Mouse (Mus musculus): Measurements from ENCODE around the gene C130026I21Rik. TPM values are rescaled to one million over a fixed set of nuclear protein-coding genes. Genes with fewer than 3 reads are reported as not detected.
A peak's percentile ranks its signal among the peaks of the same experiment; 100 is the strongest.
"Not testable (repeated sequence)": the region's sequence is repeated elsewhere in the genome, so short reads cannot be mapped to it uniquely, and the experiment has no call there.

C130026I21Rik gene
- polyA plus RNA-seq, 1 experiment from 2014 or later, result not detected

DNA sequence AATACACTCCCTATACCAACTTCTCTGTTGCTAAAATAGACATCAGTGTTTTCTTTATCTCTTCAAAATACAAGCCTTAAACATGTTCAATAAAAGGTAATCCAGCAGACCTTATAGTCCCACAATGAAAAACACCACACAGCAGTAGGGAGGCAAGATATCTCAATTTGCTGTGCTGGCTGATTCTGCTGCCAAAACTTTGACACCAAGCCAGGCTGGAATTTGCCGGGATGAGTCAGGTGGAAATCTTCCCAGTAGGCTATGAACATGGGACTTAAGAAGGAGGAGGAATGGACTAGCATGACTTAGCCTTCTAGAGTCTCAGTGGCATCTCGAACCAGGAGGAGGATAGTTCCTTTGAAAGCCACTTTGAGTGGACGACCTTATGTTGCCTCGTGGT, 91.4 kb downstream of the C130026I21Rik start:
- H3K27ac ChIP-seq (ENCODE audit: low read depth, low read length); H3K9me3 ChIP-seq (ENCODE audit: control insufficient read depth, low read length); H3K27me3 ChIP-seq (ENCODE audit: control insufficient read depth, insufficient read depth, low read length); H3K4me2 ChIP-seq; H3K4me1 ChIP-seq (ENCODE audit: control insufficient read depth, insufficient read depth, low read length); H3K4me3 ChIP-seq (ENCODE audit: low read depth, low read length); DNase-seq (ENCODE audit: low spot score, missing footprints); H3K36me3 ChIP-seq (ENCODE audit: control insufficient read depth, insufficient read depth, low read length); ATAC-seq (ENCODE audit: low FRiP score); H3K9ac ChIP-seq (ENCODE audit: low read length): not testable (repeated sequence)
- WGBS, result 84% methylated on average over 4 of the region's 4 CpGs

GRCm38 (mm10) chr1:85162841-85163240, 107.5 kb downstream of the C130026I21Rik start:
- H3K4me1 ChIP-seq (ENCODE audit: control insufficient read depth, insufficient read depth, low read length); H3K27me3 ChIP-seq (ENCODE audit: control insufficient read depth, insufficient read depth, low read length); H3K9me3 ChIP-seq (ENCODE audit: control insufficient read depth, low read length); H3K4me3 ChIP-seq (ENCODE audit: low read depth, low read length); H3K27ac ChIP-seq (ENCODE audit: low read depth, low read length); H3K9ac ChIP-seq (ENCODE audit: low read length); H3K36me3 ChIP-seq (ENCODE audit: control insufficient read depth, insufficient read depth, low read length); H3K4me2 ChIP-seq; ATAC-seq (ENCODE audit: low FRiP score); DNase-seq (ENCODE audit: low spot score, missing footprints): not testable (repeated sequence)
- 41% methylated on average over 1 of the region's 2 CpGs for WGBS

DNA sequence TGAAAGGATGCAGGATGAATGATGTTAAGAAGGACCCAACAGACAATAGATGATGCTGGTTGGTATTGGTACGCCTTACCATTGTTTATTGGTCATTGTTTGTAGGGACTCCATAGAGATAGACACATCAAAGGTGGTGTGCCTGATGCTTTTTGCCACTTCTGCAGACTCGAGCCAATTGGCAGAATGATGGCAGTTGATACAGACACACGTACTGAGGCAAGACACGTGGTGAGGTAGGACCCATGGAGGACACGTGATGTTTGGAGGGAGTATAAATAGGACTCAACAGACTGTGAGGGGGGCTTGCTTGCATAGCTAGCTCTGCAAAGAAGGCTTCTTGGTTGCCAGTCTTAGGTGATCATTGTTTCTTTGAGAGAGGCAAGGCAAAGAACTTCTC, 115.2 kb downstream of the C130026I21Rik start:
- not testable (repeated sequence) for H3K9ac ChIP-seq (ENCODE audit: low read length); H3K4me1 ChIP-seq (ENCODE audit: control insufficient read depth, insufficient read depth, low read length); H3K9me3 ChIP-seq (ENCODE audit: control insufficient read depth, low read length); H3K36me3 ChIP-seq (ENCODE audit: control insufficient read depth, insufficient read depth, low read length); DNase-seq (ENCODE audit: low spot score, missing footprints); ATAC-seq (ENCODE audit: low FRiP score); H3K4me2 ChIP-seq; H3K27ac ChIP-seq (ENCODE audit: low read depth, low read length); H3K4me3 ChIP-seq (ENCODE audit: low read depth, low read length); H3K27me3 ChIP-seq (ENCODE audit: control insufficient read depth, insufficient read depth, low read length)
- whole genome bisulfite sequencing, result 76% methylated on average over 4 of the region's 5 CpGs

DNA sequence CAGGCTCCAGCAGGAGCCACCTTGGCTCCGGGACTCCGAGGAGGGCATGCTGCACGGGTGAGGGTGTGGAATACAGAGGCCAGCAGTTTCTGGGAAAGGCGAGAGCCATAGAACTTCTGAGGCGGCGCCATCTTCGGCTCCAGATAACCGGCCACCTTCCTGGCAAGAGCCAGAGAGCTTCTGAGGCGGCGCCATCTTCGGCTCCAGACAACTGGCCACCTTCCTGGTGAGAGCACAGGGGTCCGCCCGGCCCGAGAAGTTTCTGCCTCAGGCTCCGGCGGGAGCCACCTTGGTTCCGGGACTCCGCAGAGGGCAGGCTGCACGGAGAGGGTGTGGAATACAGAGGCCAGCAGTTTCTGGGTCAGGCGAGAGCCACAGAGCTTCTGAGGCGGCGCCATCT, 136.7 kb downstream of the C130026I21Rik start:
- H3K27ac ChIP-seq (ENCODE audit: low read depth, low read length); ATAC-seq (ENCODE audit: low FRiP score): not testable (repeated sequence)
- WGBS, result 95% methylated on average over 20 of the region's 22 CpGs

DNA sequence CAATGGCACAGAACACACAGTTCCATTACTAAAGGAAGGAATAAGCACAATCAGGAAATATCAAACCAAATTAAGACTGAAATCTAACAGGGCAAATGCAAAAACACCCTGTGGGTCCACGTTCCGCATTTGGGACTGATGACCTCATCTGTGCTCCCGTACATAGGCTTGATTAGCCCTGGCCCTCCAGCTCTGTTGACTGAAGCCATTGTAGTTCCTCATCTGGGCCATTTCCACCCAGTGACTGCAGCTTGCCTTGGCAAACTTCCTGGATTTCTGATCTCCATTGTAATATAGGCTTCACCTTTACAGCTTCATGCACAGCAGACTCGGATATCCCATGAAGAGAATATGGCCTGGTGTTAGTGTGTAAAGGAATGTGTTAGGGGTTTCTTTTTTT, 148.5 kb downstream of the C130026I21Rik start:
- WGBS, result 90% methylated on average over 4 of the region's 4 CpGs
- H3K27me3 ChIP-seq (ENCODE audit: control insufficient read depth, insufficient read depth, low read length); H3K4me1 ChIP-seq (ENCODE audit: control insufficient read depth, insufficient read depth, low read length); H3K9ac ChIP-seq (ENCODE audit: low read length); H3K36me3 ChIP-seq (ENCODE audit: control insufficient read depth, insufficient read depth, low read length); H3K4me2 ChIP-seq; DNase-seq (ENCODE audit: low spot score, missing footprints); H3K4me3 ChIP-seq (ENCODE audit: low read depth, low read length); ATAC-seq (ENCODE audit: low FRiP score); H3K9me3 ChIP-seq (ENCODE audit: control insufficient read depth, low read length); H3K27ac ChIP-seq (ENCODE audit: low read depth, low read length): not testable (repeated sequence)

More for the DNA sequence above, 136.7 kb downstream of the C130026I21Rik start:
- DNase-seq (ENCODE audit: low spot score, missing footprints); H3K9me3 ChIP-seq (ENCODE audit: control insufficient read depth, low read length); H3K4me2 ChIP-seq; H3K9ac ChIP-seq (ENCODE audit: low read length); H3K4me3 ChIP-seq (ENCODE audit: low read depth, low read length); H3K27me3 ChIP-seq (ENCODE audit: control insufficient read depth, insufficient read depth, low read length); H3K4me1 ChIP-seq (ENCODE audit: control insufficient read depth, insufficient read depth, low read length); H3K36me3 ChIP-seq (ENCODE audit: control insufficient read depth, insufficient read depth, low read length): not testable (repeated sequence)

GRCm38 (mm10) chr1:85118341-85118740, 152.0 kb downstream of the C130026I21Rik start:
- not testable (repeated sequence) for H3K36me3 ChIP-seq (ENCODE audit: control insufficient read depth, insufficient read depth, low read length); H3K27ac ChIP-seq (ENCODE audit: low read depth, low read length); H3K4me1 ChIP-seq (ENCODE audit: control insufficient read depth, insufficient read depth, low read length); DNase-seq (ENCODE audit: low spot score, missing footprints); H3K9me3 ChIP-seq (ENCODE audit: control insufficient read depth, low read length); H3K9ac ChIP-seq (ENCODE audit: low read length); H3K4me2 ChIP-seq; H3K27me3 ChIP-seq (ENCODE audit: control insufficient read depth, insufficient read depth, low read length); ATAC-seq (ENCODE audit: low FRiP score); H3K4me3 ChIP-seq (ENCODE audit: low read depth, low read length)
- WGBS, result 76% methylated on average over 5 of the region's 6 CpGs

DNA sequence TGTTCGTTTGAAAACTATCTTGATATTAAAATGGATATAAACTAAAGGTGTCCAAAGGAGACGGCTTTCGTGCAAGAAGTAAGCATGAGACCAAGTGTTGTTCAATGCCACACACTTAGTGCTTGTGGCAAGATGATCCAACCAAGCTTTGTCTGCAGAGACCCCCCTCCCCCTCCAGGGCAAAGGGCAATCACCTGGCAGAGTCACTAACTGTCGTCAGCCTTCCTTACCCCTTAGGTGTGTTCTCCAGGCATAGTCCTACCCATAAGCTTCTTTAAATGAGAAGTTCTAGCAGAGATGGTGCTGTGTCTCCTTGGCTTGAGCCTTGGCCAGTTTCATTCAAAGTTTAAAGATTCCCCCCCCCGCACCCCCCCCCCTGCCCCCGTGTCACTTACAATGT, 152.8 kb downstream of the C130026I21Rik start:
- not testable (repeated sequence) for H3K9ac ChIP-seq (ENCODE audit: low read length); H3K4me1 ChIP-seq (ENCODE audit: control insufficient read depth, insufficient read depth, low read length); H3K27me3 ChIP-seq (ENCODE audit: control insufficient read depth, insufficient read depth, low read length); DNase-seq (ENCODE audit: low spot score, missing footprints); H3K36me3 ChIP-seq (ENCODE audit: control insufficient read depth, insufficient read depth, low read length); ATAC-seq (ENCODE audit: low FRiP score); H3K9me3 ChIP-seq (ENCODE audit: control insufficient read depth, low read length); H3K27ac ChIP-seq (ENCODE audit: low read depth, low read length); H3K4me3 ChIP-seq (ENCODE audit: low read depth, low read length); H3K4me2 ChIP-seq
- WGBS, result 71% methylated on average over 4 of the region's 6 CpGs

- H3K27me3 ChIP-seq (ENCODE audit: control insufficient read depth, insufficient read depth, low read length); H3K4me2 ChIP-seq; H3K36me3 ChIP-seq (ENCODE audit: control insufficient read depth, insufficient read depth, low read length); ATAC-seq (ENCODE audit: low FRiP score); H3K4me3 ChIP-seq (ENCODE audit: low read depth, low read length); H3K9me3 ChIP-seq (ENCODE audit: control insufficient read depth, low read length); DNase-seq (ENCODE audit: low spot score, missing footprints); H3K27ac ChIP-seq (ENCODE audit: low read depth, low read length); H3K4me1 ChIP-seq (ENCODE audit: control insufficient read depth, insufficient read depth, low read length); H3K9ac ChIP-seq (ENCODE audit: low read length): not testable (repeated sequence)
- WGBS, result 56% methylated on average over 6 of the region's 6 CpGs
These were observed 155.5 kb downstream of the C130026I21Rik start for GRCm38 (mm10) chr1:85114666-85115402.

DNA sequence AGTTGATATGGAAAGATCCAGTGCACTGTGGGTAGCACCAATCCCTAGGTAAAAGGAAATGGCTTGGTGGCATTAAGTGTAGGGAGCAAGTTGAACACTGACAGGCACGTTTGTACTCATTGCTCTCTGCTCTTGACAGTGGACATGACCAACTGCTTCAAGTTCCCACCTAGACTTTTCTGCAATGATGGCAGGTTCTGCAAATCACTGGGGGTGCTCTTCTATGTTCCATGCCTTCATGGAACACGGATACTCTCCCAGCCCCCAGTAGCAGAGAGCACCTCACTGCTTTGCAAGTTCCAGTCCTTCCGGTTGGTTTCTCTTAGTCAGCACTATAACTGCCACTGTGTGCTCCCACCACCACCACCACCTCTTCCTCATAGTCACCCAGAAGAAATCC, 156.3 kb downstream of the C130026I21Rik start:
- H3K4me1 ChIP-seq (ENCODE audit: control insufficient read depth, insufficient read depth, low read length); H3K36me3 ChIP-seq (ENCODE audit: control insufficient read depth, insufficient read depth, low read length); H3K4me3 ChIP-seq (ENCODE audit: low read depth, low read length); H3K9ac ChIP-seq (ENCODE audit: low read length); H3K9me3 ChIP-seq (ENCODE audit: control insufficient read depth, low read length); H3K4me2 ChIP-seq; H3K27ac ChIP-seq (ENCODE audit: low read depth, low read length); H3K27me3 ChIP-seq (ENCODE audit: control insufficient read depth, insufficient read depth, low read length): not testable (repeated sequence)
- ATAC-seq (ENCODE audit: low FRiP score) (peak; percentile 69), DNase-seq (ENCODE audit: low spot score, missing footprints) (peak; percentile 57)
- 75% methylated on average over 3 of the region's 3 CpGs for WGBS
